Mouse (Mus musculus): Measurements from ENCODE around the gene Nr2c2. TPM values are rescaled to one million over a fixed set of nuclear protein-coding genes. Genes with fewer than 3 reads are reported as not detected.

Gene Nr2c2
- total RNA-seq, 2 experiments from 2014 or later = 23.1 to 26.3 TPM

GRCm38 (mm10) chr6:92100679-92101360 is 9.6 kb downstream of the Nr2c2 start:
- DNase-seq = no peak
- intact Hi-C loops (cut with DNase I) = loop anchor here (5.0 kb wide), 1 partner anchor 36 kb away; no protein-coding TSS in a partner anchor

DNA sequence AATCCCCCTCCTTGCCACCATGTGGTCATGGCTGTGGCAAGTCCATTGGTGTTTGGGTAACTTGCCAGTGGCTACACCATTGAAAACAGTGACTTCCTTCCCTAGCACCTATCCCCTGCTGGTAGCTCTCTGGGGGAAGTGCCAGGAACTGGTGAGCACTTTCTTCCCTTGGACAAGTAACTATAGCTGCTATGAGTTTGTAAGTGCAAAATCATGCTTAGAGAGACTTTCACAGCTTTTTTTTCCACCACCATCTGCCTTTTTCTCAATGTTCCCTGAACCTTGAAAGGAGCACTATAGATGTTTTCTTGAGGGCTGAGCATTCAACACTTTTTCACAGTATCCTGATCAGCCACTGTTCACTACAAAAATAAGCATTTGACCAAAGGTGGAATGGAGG is 33.4 kb downstream of the Nr2c2 start:
- intact Hi-C loops (cut with DNase I) = no loop called here
- DNase-seq = no peak

GRCm38 (mm10) chr6:92126861-92127468 is 35.8 kb downstream of the Nr2c2 start:
- DNase-seq = no peak
- intact Hi-C loops (cut with DNase I) = no loop called here

- no peak for DNase-seq
- intact Hi-C loops (cut with DNase I) = no loop called here
Observed at GRCm38 (mm10) chr6:92131456-92131855, 40.3 kb downstream of the Nr2c2 start.

DNA sequence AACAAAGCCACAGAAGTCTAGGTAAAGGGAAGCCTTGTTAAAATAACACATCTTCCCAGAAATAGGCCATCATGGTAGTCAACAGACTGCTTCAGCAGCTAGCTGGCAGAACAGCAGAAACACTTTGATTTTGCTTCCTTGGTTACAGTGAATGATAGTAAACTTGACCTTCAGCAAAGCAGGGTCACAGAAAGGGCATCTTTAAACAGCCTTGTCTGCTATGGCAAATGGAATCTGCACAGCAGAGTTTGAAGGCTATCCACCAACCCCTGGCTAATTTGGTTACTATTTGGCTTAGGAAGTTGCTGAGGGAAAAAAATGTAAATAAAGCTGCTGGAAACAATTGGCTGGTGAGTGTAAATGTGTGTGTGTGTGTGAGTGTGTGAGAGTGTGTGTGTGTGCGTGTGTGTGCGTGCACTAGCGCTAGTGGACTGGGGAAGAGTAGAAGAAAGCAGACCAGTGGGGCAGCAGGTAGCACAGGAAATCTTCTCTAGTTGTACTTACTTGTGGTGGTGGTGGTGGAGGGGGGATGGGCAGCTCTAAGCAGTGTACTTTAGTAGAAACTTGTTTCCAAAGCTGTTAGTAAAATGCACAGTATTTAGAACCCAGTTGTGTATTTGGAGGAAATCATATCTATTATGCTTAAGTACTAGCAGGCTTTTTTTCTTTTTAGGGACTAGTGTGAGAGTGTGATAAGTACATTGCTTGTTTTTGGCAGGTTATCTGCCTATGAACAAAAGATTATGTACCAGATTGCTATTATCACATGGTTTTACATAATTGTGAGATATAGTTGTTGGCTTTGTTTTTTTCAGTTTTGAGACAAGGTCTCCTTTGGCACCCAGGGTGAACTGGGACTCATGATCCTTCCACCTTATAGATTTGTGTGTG is 41.1 kb downstream of the Nr2c2 start:
- intact Hi-C loops (cut with DNase I) = no loop called here
- no peak for DNase-seq

- no peak for DNase-seq
- intact Hi-C loops (cut with DNase I) = no loop called here
Observed at GRCm38 (mm10) chr6:92133617-92134016, 42.4 kb downstream of the Nr2c2 start.

GRCm38 (mm10) chr6:92136356-92136755 is 45.2 kb downstream of the Nr2c2 start:
- intact Hi-C loops (cut with DNase I) = loop anchor here (5.0 kb wide), 1 partner anchor 34 kb away; no protein-coding TSS in a partner anchor
- no peak for DNase-seq

- intact Hi-C loops (cut with DNase I) = no loop called here
- no peak for DNase-seq
Observed at GRCm38 (mm10) chr6:92145881-92146280, 54.7 kb downstream of the Nr2c2 start.

DNA sequence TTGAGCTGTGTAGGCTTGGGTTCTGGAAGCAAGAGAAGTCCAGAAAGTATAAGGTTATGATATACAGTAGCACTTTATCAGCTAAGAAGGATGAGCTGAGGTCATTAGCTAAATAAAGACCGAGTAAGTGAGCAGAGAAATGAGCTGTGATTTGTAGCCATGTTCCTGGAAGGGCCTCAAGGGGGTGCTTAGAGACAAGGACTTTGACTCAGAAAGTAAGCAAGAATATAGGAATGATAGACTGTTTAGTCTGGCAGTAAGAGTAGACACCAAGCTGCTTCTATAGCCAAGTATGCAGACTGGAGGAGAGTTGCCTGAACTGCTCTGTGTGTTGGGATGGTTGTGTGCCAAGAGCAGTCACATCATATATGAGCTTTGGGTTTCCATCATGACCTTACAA is 62.6 kb downstream of the Nr2c2 start:
- intact Hi-C loops (cut with DNase I) = loop anchor here (10.0 kb wide), 1 partner anchor 259 kb away; no protein-coding TSS in a partner anchor
- DNase-seq = no peak

DNA sequence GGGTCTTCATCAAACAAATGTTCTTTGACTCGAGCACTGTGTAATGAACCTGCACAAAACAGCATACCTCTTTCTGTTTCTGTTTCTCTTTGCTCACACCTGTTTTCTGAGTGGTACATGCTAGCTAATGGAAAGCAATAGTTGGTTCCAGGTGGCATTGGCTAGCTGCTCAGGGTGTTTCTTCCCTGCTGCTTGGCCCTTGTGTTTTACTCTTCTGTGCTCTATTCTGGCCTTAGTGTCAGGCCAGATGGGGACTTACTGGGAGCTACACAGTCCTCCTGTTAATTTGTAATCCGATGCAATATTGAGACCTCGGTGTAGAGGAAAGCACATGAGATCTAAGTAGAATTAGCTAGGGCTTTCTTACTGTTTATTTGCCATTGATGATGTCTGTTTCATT is 67.6 kb downstream of the Nr2c2 start:
- no peak for DNase-seq
- intact Hi-C loops (cut with DNase I) = loop anchor here (10.0 kb wide), 1 partner anchor 264 kb away; no protein-coding TSS in a partner anchor

DNA sequence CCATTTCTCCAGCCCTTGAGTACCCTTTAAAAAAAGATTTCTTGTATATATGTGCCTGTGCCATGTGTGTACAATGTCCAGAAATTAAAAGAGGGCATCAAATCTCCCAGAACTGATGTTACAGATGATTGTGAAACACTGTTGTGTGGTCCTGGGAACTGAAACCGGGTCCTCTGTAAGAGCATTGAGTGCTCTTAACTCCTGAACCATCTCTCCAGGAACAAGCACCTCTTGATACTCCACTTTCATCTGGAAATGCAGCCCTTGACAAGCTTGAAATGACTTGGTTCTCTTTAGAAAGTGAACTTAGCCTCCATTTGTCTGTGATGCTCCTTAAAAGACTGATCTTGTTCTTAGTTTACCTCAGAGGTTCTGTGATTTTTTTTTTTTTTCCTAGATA is 71.5 kb downstream of the Nr2c2 start:
- DNase-seq = no peak
- intact Hi-C loops (cut with DNase I) = no loop called here

- no peak for DNase-seq
- intact Hi-C loops (cut with DNase I) = no loop called here
Observed at GRCm38 (mm10) chr6:92176450-92176849, 85.3 kb downstream of the Nr2c2 start.

- DNase-seq = peak; percentile 77 to 79
- intact Hi-C loops (cut with DNase I) = loop anchor here (5.0 kb wide), 1 partner anchor 91 kb away; the partner anchor contains the start of gene Nr2c2
Observed at GRCm38 (mm10) chr6:92183621-92184131, 92.5 kb downstream of the Nr2c2 start, which contains the start of gene Mrps25. Mrps25 (minus strand) TSS chr6:92184033.

DNA sequence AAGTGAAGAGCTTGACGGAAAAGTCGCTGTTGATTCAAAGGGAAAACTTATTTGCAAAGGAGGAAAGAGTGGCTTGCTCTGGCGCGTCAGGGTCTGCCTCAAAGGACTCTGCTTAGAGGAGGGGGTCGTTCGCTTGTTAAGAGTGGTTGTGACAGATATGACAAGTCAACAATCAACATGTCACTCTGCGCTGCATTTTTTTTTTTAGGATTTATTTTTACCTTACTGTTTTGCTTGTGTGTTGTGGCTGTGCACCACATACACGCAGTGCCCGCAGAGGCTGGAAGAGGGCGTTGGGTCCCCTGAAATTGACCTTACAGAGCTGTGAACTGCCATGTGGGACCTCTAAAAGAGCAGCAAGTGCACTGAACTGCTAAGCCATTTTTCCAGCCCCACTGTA is 93.0 kb downstream of the Nr2c2 start:
- intact Hi-C loops (cut with DNase I) = loop anchor here (5.0 kb wide), 1 partner anchor 92 kb away; the partner anchor contains the start of gene Nr2c2
- peak in 1 of 2 experiments; percentile 5 for DNase-seq

DNA sequence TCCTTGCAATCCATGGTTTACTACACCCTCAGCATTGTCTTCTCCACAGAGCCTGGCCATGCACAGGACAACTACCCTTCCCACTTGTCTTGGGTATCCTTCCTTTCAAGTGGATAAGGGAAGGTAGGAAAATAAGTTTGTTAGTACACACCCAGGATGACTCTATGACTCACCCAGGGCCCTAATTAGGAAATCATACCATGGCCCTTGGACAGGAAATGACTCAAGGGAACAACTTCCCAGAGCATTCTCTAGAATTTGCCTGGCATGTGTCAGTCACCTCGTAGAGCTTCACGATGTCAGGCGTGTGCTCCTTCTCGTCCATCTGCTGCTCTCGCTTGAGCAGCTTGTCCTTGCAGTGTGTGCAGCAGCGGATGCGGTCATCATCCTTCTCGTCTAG is 108.2 kb downstream of the Nr2c2 start:
- intact Hi-C loops (cut with DNase I) = no loop called here
- no peak for DNase-seq

GRCm38 (mm10) chr6:92214055-92214772 is 123.0 kb downstream of the Nr2c2 start:
- intact Hi-C loops (cut with DNase I) = no loop called here
- DNase-seq = peak in 1 of 2 experiments; percentile 3

DNA sequence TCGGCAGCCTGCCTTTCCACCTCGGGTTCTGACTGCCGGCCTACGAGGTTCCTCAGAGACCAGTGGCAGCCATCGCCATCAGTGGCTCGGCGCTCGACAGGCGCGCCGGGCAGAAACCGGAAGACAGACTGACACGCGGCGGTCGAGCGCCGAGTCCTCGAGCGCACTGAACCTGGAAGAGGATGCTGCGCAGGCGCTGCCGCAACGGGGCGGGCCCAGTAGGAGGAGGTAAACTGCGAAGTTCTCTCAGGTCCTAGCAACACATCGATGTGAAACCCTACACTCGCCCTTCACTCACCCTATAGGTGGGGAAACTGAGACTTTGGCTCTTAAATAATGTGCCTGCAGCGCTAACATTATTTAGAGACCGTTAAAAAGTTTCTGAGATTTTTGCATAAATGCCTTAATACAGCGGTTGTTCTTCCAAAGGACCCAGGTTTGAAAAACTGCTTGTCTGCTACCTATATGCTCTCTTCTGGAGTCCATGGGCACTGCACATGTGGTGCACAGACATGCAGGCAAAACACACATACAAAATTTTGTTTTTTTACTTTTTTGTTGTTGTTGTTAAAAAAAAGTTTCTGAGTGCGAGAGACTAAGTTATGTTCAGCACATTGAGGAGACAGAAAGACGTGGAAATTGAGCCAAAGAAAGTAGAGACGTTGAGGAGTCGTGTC is 123.7 kb downstream of the Nr2c2 start, which contains the start of gene Rbsn:
Gene Rbsn (minus strand): TSS at position 153 of the 677 bp plus-strand sequence.
- intact Hi-C loops (cut with DNase I) = no loop called here

GRCm38 (mm10) chr6:92219445-92219844 is 128.3 kb downstream of the Nr2c2 start:
- DNase-seq = peak; percentile 6 to 18

More for the DNA sequence above, 123.7 kb downstream of the Nr2c2 start, which contains the start of gene Rbsn:
- DNase-seq = peak; percentile 89 to 90

DNA sequence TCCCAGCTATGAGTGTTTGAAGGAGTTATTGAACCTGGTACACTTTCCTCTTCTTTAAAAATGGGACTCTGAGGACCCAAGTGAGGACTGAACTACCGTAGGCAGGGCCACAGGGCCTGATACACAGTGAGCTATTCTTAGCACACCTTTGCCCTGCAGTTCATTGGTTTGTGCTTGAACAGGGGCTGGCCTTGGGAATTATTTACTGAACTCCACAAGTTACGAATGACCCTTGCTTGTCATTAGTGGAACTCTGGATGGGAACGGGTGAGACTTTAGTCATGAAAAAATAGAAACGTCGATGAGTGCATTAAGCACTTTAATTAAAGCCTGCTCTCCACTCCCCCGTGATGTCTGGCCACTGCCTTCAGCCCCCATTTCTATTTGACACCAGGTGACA is 130.4 kb downstream of the Nr2c2 start:
- DNase-seq = no peak
- intact Hi-C loops (cut with DNase I) = no loop called here

More at GRCm38 (mm10) chr6:92219445-92219844, 128.3 kb downstream of the Nr2c2 start:
- intact Hi-C loops (cut with DNase I) = loop anchor here (1.0 kb wide), 1 partner anchor 50 kb away; no protein-coding TSS in a partner anchor
